Mouse (Mus musculus): ENCODE data around the gene Tecta. TPM values are rescaled to one million over a fixed set of nuclear protein-coding genes. Genes with fewer than 3 reads are reported as not detected.

Tecta gene
- total RNA-seq (2017), result 0.10 TPM in 1 of 3 replicates, not detected in the others

DNA sequence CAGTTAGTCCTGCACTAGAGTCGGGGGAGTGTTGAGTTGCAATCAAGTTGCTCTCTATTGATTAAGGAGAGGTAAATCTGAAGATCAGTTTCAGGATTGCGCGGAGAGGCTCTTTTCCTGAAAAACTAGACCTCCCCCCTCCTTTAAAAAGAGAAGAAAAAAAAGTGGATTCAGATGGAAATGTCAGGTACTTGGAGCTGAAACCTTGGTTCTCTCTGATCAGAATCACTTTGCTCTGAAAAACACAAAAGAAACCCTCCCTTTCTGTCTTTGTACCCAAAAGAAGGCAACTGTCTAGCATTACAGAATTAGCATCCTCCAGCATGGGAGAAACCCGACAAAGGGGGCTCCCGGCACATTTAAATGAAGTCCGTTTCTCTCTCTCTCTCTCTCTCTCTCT lies at the start of gene Tecta:
TSS of gene Tecta (minus strand) at position 101 of the 400 bp plus-strand sequence.
- no peak for ATAC-seq (replicated peaks; ENCODE audit: insufficient number of reproducible peaks, low FRiP score, low TSS enrichment, poor library complexity, severe bottlenecking)

DNA sequence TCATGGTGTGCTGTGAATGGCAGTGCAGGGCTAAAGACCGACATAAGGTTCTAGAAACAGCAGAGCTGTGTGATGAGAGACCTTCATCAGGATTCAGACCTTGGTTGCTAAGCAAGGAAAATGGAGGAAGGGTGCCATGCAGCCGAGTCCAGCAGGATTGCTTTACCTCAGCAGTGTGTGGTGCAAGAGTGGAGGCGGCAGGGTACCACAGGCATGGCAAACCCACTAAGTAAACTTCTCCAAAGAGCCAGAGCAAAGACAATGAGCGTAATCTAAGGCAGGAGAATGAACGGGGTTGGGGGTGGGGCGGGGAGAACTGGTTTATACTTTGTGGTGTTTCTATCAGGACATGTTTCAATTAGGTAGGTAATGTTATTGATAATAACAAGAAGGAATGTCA lies 49.3 kb upstream of the Tecta start:
- ATAC-seq (replicated peaks; ENCODE audit: insufficient number of reproducible peaks, low FRiP score, low TSS enrichment, poor library complexity, severe bottlenecking), result no peak

DNA sequence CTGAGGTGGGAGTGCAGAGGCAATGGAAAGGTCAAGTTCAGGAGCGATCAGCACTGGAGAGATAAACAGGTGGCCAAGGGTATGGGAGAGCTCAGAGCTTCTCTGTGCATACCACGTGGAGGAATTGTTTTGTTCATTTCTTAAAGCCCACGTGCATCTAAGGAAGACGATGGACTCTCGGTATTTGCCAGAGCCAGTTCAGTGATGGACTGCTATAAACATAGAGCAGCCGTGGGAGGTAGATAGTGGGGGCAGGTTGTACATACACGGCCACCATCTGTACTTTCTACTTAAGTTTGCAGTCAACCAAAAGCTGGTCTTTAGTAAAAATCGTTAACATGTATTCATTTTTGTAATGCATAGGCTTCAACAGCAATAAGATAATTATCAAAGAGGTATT lies 42.4 kb upstream of the Tecta start:
- ATAC-seq (replicated peaks; ENCODE audit: insufficient number of reproducible peaks, low FRiP score, low TSS enrichment, poor library complexity, severe bottlenecking), result no peak

DNA sequence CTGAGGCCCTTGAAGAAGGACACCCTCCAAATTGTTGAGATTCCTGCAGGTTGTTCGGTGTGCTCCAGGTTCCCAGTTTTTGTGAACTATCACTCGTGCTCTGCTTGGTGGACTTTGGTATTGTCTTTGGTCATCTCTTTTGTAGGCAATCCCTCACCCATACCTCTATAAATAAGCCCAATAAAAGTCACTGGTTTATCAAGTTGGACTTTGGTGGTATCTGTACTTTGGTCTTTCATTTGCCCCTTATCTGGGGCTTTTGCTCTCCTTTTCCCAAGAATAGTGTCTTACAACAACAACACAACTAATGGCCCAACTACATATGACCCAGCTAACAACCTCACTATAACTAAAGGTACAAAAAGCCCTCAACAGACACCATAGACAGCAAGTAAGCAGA lies 41.5 kb upstream of the Tecta start:
- no peak for ATAC-seq (replicated peaks; ENCODE audit: insufficient number of reproducible peaks, low FRiP score, low TSS enrichment, poor library complexity, severe bottlenecking)

DNA sequence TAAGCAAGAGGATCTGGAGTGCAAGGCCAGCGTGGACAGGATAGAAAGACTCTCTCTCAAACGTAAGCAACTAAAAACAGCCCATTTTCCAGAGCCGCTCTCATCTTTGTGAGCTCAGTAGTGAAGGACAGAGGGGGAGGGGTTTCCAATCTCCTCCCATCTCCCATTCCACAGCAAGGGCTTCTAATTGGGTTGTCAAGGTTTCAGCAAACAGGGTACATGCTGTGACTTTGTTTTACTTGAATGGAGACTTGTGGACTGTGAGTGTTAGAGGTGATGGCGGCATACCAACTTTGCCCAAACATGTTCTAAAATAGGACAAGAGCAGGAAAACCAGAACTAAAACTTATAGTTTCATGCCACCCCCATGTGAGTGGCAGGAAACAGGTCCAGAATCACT lies 39.7 kb upstream of the Tecta start:
- ATAC-seq (replicated peaks; ENCODE audit: insufficient number of reproducible peaks, low FRiP score, low TSS enrichment, poor library complexity, severe bottlenecking), result no peak

DNA sequence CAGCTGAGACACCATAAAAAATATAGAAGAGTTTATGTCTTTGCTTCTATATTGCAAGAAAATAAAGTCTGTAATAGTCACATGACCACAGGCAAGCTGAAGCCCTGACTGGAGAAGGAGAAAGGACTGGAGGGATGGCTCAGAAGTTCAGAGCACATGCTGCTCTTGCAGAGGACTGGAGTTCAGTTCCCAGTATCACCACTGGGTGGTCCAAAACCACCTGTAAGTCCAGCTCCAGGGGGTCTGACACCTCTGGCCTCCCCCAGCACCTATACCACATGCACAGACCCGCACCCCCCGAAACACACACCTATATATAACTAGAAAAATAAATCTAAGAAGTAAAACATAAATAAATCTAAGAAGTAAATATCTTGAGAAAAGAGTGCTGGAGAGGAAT lies 32.4 kb upstream of the Tecta start:
- no peak for ATAC-seq (replicated peaks; ENCODE audit: insufficient number of reproducible peaks, low FRiP score, low TSS enrichment, poor library complexity, severe bottlenecking)

DNA sequence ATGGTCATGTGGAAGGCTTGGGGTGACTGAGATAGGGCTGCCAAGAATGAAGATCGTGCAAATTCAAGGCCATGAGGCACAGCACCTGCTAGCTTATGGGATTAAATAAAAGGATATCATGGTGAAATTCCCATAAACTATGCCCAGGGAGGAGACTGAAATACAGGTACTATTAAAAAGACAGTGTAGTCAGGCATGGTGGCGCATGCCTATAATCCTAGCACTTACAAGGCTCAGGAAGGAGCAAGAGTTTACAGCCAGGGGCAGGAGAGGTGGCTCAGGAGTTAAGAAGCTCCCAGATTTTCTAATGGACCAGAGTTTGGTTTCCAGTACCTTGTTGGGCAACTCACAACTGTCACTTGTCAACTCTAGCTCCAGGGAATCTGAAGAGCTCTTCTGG lies 31.9 kb upstream of the Tecta start:
- no peak for ATAC-seq (replicated peaks; ENCODE audit: insufficient number of reproducible peaks, low FRiP score, low TSS enrichment, poor library complexity, severe bottlenecking)

DNA sequence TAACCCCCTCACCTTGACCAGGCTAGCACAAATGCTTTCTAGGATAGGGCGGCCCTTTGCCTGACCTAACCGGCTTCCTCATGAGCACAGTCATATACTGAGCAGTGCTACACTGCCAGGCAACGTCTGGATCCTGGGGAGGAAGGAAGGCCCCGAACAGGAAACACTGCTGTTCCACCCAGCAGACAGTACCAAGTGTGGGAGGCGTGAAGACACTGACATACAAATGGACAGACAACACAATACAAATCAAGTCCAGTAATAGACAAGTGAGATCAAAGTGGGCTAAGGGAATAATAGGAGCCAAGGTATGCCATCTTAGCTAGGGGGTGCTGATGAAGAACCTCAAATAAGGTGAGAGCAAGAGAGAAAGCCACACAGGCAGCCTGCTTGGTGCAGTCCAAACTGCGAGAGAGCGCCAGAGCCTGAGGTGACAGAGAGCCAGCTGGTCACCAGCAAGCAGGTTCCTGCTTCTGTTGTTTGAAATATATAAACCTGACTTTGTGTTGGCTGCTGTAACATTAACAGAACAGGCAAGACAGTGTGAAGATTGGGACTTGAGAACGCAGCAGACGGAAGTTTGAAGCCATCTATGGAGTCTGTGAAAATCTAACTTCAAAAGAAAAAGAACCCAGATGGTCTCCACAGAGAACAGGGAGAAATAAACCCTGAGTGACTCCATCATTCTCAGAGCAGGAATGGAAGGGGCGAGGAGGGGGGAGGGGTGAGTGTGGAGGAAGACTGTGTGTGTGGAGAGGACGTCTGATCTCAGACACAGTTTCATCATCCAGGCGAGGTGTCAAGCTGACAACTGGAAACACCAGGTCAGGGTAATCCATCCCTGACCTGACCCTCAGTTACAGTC lies 28.6 kb upstream of the Tecta start:
- no peak for ATAC-seq (replicated peaks; ENCODE audit: insufficient number of reproducible peaks, low FRiP score, low TSS enrichment, poor library complexity, severe bottlenecking)

DNA sequence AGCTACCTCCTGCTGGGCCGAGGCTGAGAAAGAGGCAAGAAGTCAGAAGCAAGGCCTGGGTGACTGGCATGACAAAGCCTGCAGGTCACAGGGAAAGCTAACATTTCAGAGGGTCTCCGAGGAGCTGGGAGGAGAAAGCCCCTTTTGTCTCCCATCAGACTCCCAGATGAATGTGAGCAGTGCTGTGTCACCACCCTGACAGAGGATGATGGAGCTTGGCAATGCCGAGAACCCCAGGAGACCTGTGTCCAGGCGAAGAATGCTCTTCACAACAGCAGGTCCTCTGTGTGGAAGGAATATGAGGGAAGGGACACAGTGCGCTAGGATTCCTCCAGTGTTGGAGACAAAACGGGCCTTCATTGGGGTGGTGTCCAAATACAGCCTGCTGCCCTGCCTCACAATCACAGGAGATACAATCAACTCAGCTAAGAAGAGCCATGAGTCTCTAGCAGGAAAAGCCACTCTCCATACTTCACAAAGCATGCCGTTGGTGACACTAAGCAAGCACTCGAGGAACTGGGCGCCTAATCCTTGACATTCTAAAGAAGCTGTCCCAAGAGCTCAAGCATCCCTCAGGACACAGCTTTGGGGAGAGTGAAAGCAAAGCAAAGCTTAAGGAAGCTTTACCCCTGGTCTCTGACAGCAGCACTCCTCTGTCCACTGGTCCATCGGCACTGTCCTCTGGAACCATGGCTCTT lies 27.1 kb upstream of the Tecta start:
- ATAC-seq (replicated peaks; ENCODE audit: insufficient number of reproducible peaks, low FRiP score, low TSS enrichment, poor library complexity, severe bottlenecking), result no peak

DNA sequence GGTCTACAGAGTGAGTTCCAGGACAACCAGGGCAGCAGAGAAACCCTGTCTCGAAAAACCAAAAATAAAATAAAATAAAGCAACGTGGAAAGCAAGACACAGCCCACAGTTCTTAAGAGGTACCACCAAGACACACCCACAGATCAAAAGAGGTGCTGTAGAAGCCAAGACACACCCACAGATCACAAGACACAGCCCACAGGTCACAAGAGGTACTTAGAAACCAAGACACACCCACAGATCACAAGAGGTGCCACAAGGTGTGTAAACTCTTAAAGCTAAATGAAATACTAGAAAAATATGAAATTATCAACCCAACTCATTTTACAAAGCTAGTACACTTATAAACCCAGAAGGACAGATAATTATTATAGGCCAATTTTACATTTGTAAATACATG lies 23.9 kb upstream of the Tecta start:
- no peak for ATAC-seq (replicated peaks; ENCODE audit: insufficient number of reproducible peaks, low FRiP score, low TSS enrichment, poor library complexity, severe bottlenecking)

DNA sequence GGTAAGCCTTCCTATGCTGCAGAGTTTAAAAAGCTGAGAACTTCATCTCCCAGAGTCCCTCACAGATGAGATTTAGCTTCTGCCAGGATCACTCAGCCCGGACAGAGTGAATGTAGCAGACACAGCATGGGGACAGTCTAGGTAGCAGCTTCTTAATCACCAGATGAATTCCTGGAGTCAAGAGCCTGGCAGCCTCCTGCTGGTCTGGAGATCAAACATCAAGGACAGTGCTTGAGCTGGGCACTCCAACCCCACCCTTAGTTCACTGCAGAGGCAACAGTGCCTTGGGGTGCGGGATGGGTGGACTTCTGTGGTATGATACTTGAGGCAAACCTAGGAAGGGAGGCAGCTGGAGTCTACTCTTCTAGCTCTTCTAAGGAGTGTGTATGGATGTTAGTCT lies 20.0 kb upstream of the Tecta start:
- ATAC-seq (replicated peaks; ENCODE audit: insufficient number of reproducible peaks, low FRiP score, low TSS enrichment, poor library complexity, severe bottlenecking), result no peak

DNA sequence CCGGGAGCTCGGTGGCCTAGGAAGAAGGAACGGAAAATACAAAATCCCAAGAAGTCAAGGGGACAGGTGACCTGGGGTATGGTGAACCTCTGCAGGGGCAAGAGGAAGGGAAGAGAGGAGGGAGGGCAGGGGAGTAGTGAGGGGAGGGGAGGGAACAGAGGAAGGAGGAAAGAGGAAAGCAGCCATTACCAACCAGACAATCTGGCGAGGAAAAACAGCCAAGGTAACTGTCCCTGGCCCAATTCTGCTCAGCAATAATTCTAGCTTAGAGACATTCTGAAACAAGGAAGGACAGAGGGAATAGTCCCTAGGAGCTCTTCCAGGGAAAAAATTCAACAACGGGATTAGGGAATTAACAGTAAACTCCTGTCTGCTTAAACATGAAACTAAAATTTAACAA lies 19.1 kb upstream of the Tecta start:
- ATAC-seq (replicated peaks; ENCODE audit: insufficient number of reproducible peaks, low FRiP score, low TSS enrichment, poor library complexity, severe bottlenecking), result no peak

DNA sequence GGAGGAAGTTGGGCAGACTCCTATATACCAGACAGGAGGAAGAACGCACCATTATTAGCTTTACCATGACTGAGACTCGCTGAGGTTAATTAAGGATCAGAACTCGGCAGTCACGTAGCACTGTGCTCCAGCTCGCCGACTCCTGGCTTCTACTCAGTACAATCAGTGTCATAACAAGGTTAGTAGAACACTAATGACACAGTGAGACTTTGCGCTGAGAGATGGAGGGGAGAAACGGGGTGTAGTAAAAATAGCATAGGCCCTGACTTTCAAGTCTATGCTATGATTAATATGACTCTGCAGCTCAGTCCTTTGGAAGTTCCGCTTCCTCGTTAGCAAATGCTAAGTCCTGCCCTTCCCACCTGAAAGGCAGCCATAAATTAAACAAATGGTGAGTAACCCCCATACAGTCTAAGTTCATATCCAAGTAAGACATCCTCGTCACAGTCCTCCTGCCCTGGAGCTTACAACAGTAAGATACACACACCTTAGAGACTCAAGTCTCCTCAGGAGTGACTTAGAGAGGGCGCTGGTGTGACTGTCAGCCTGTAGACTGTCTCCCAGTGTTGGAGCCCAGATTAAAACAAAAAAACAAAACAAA lies 17.7 kb upstream of the Tecta start:
- no peak for ATAC-seq (replicated peaks; ENCODE audit: insufficient number of reproducible peaks, low FRiP score, low TSS enrichment, poor library complexity, severe bottlenecking)

DNA sequence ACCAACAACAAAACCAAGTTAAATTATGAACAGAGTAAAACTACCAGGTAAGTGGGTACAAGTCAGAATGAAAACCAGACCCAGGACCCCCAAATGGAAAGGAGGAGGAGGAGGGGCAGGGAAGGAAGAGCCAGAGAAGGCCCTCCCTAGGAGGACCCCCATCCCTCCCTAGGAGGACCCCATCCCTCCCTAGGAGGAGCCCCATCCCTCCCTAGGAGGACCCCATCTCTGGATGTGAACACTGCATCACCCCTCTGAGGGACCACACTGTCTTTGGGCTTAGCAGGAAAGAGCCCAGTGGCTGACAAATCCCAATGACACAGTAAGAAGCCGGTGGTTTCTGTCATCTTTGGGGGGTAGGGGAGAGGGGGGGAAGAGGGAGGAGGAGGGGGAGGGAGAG lies 15.5 kb upstream of the Tecta start:
- no peak for ATAC-seq (replicated peaks; ENCODE audit: insufficient number of reproducible peaks, low FRiP score, low TSS enrichment, poor library complexity, severe bottlenecking)

DNA sequence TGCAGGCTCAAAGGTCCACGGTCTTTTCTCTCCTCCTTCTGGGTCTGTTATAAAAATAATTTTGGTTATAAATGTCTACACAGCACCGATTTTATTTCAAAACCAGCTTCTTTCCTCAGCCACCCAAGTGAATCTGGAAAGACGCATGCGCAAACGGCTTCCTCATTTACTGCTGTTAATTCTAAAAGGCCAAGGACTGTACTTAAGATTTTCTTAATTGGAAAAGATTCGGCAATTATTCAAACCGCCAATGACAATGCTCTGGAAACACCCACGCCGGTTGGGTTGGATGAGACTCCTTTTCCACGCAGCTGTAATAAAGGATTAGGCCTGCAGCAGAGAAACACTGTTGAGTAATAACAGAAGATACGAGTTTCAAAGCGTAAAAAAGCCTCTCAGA lies 13.6 kb upstream of the Tecta start:
- ATAC-seq (replicated peaks; ENCODE audit: insufficient number of reproducible peaks, low FRiP score, low TSS enrichment, poor library complexity, severe bottlenecking), result no peak

DNA sequence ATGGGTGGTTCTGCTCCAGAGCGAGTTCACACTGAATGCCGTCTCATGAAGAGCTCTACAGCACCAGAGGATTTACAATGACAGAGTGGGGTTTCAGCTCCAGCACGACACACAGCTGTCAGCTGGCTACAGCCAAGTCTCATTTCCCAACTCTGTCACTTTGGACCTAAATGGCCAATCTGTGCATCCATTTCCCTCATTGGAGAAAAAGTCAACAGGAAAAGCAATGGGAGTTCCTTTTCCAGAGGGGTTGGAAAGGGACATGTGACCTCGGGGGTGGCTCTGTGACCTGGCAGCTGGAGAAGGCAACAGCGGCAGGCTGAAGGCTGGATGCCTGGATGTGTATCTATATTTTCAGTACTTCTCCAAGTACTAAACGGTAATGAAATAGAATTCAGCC lies 11.6 kb upstream of the Tecta start:
- no peak for ATAC-seq (replicated peaks; ENCODE audit: insufficient number of reproducible peaks, low FRiP score, low TSS enrichment, poor library complexity, severe bottlenecking)

DNA sequence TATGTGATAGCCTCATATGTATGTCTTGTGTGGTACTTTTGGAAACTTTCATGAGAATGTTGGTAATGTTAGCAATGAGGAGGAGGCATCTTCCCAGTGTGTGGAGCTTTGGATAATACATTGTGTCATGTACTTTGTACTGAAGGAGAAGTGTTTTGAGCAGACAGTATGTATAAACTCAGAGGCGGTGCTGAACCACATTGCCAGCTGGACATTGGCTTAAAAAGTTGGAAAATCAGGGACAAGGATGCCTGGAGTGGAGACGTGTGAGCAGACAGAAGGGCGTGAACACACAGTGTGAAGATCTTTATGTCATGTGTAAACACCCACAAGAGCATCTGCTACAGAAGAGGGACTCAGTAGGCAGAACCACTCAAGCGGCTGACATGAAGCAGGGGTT lies 6.0 kb upstream of the Tecta start:
- ATAC-seq (replicated peaks; ENCODE audit: insufficient number of reproducible peaks, low FRiP score, low TSS enrichment, poor library complexity, severe bottlenecking), result no peak

DNA sequence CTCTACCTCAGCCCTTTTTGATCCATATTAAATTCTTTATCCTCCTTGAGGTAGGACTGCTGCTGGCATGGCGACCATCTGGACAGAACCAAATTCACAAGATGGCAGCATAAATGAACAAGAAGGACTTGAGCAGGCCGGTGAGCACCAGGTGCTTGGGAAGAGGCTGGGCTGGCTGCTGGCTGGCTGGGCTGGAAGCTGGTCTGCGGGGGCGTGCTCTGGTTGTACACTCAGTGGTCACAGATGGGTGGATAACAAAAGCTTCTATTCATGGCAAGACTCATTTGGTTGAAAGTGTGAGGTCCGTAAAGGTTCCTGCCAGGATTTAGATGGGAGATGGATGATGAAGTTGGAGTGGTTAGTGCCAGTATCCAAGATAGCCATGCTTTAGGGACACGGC lies 1.8 kb upstream of the Tecta start:
- no peak for ATAC-seq (replicated peaks; ENCODE audit: insufficient number of reproducible peaks, low FRiP score, low TSS enrichment, poor library complexity, severe bottlenecking)

DNA sequence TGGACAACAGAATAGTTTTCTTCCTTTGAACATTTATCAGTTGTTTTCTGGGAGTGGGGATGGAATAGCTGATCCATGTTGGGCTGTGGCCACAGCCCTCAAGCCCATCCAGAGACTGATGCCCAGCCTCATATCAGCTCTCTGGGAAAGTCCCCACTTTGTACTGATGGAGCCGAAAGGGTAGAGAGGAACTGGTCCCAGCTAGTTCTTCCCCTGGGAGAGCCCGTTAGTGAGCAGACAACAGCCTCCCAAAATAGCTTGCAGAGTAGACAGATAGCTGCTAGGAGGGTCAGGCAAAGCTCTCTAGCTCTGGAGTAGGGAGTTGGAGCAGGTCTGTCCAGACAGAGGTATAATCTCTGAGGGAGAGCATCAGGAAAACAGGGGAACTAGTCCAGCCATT lies 3.6 kb downstream of the Tecta start:
- ATAC-seq (replicated peaks; ENCODE audit: insufficient number of reproducible peaks, low FRiP score, low TSS enrichment, poor library complexity, severe bottlenecking), result no peak

DNA sequence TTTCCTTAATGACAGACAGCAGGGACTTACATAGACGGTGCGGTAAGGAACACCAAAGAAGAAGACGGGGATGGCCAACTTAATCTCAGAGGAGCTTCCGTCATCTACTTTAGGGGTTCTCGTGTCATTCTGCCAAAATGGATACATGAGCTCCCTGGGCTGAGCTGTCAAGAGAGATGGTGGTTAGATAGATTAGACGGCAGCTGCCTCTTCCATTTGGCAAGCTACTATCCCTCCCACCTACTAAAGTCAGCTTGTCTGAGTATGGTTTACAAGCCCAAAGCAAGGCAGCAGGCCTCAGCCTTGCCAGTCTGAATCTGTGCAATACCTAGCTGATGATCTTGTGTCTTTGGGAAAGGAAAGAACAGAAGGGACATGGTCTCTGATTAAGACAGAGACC lies 4.8 kb downstream of the Tecta start:
- no peak for ATAC-seq (replicated peaks; ENCODE audit: insufficient number of reproducible peaks, low FRiP score, low TSS enrichment, poor library complexity, severe bottlenecking)

All from monocyte, adult 5-6 weeks (primary cell).